In the genomic region with DNA sequence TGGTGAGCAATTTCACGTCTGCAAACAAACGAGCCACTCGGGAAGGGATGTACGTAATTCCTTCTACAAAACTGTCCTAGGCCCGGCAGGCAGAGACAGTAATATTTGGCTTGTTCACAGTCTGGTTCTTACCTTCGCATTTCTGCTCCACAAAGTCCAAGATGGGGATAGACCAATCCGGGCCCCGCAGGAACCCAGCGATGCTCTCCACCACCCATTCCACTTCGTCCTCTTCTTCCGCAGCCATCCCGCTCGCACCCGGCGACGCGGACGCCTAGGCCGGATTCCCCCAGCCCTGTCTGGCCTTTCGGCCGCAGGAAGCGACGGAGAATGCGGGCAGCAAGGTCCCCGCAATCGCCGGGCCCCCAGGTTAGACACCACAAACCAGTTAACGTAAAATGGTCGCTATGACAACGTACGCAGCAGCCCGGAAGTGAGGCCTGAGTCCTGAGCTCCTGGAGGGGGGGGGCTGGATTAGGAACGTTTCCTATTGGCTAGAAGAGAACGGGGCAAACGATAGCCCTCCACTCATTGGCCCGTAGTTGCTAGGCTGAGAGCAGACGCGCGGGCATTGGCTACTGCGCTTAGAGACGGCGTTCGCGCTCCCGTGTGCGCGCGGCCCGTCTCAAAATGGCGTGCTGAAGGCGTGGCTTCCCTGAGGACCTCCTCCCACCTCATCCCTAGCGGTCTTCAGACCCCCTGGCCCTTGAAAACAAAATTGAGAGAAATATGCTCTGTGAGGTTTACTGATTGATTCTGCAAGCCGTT, we compare ENCODE assay signal across 8 mouse cellular contexts. TPM values are rescaled to one million over a fixed set of nuclear protein-coding genes. Genes with fewer than 3 reads are reported as not detected.
DNase-seq lines count a peak whose midpoint lies in the region; ATAC-seq lines count a peak whose summit lies in the region.

Gene Cfap36, minus strand, starts transcription at position 527 of the 768 bp plus-strand sequence.

- under 1% methylated on average over 53 of the region's 53 CpGs for WGBS in forebrain, embryonic 14.5 days
- WGBS in neural tube, embryonic 15.5 days = under 1% methylated on average over 53 of the region's 53 CpGs

- peak within 1 kb of the TSS; percentile 82; the same call in 1 of the 2 replicates for H3K27ac ChIP-seq in forebrain, embryonic 14.5 days (ENCODE audit: low read depth, low read length)
- H3K27ac ChIP-seq in neural tube, embryonic 15.5 days (replicated peaks) = peak within 1 kb of the TSS; percentile 91

- no peaks in the 10 kb centered on the region for H3K27me3 ChIP-seq in forebrain, embryonic 14.5 days (replicated peaks; ENCODE audit: control insufficient read depth, insufficient read depth, low read length)
- H3K27me3 ChIP-seq in neural tube, embryonic 15.5 days (replicated peaks) = no peaks in the 10 kb centered on the region

- ATAC-seq in forebrain, embryonic 14.5 days = peak; percentile 100
- peak; percentile 100 for ATAC-seq in neural tube, embryonic 15.5 days (ENCODE audit: low FRiP score)

- intact Hi-C loops in heart, postnatal 14 days (cut with DNase I) = no loop called here

- peak within 1 kb of the TSS; percentile 77 for H3K4me3 ChIP-seq in forebrain, embryonic 14.5 days (ENCODE audit: low read depth, low read length)
- peak within 1 kb of the TSS; percentile 95 for H3K4me3 ChIP-seq in neural tube, embryonic 15.5 days (replicated peaks)

- no peaks in the 10 kb centered on the region for H3K9me3 ChIP-seq in forebrain, embryonic 14.5 days (replicated peaks; ENCODE audit: control insufficient read depth, low read length)
- no peaks in the 10 kb centered on the region for H3K9me3 ChIP-seq in neural tube, embryonic 15.5 days (replicated peaks)

- DNase-seq in ES-CJ7 (ENCODE audit: low read depth, low spot score) = peak; percentile 98
- DNase-seq in cerebellum, adult 11 months = peak; percentile 89
- DNase-seq in forebrain, embryonic 14.5 days (ENCODE audit: low spot score) = peak; percentile 100
- DNase-seq in heart, postnatal 14 days = peak; percentile 86 to 90
- DNase-seq in layer of hippocampus, adult 11-12 months (ENCODE audit: low spot score) = peak; percentile 95
- DNase-seq in lung, adult 18-20 months = peak; percentile 92 to 95
- DNase-seq in testis, postnatal 14 days (ENCODE audit: low spot score) = peak; percentile 96

- peak within 1 kb of the TSS; percentile 79 for H3K9ac ChIP-seq in forebrain, embryonic 14.5 days (ENCODE audit: low read length)
- peak within 1 kb of the TSS; percentile 82 for H3K9ac ChIP-seq in neural tube, embryonic 15.5 days (replicated peaks)

- H3K4me2 ChIP-seq in forebrain, embryonic 14.5 days (ENCODE audit: low read length) = peak within 1 kb of the TSS; percentile 69
- peak within 1 kb of the TSS; percentile 63 for H3K4me2 ChIP-seq in neural tube, embryonic 15.5 days

- peaks cover 10% of the 10 kb centered on the region; the same call in 1 of the 2 replicates for H3K4me1 ChIP-seq in forebrain, embryonic 14.5 days (ENCODE audit: control insufficient read depth, insufficient read depth, low read length)
- peaks cover 34% of the 10 kb centered on the region for H3K4me1 ChIP-seq in neural tube, embryonic 15.5 days

- peaks cover 4% of the 10 kb centered on the region for H3K36me3 ChIP-seq in forebrain, embryonic 14.5 days (ENCODE audit: control insufficient read depth, insufficient read depth, low read length)
- peaks cover 10% of the 10 kb centered on the region; the same call in 1 of the 2 replicates for H3K36me3 ChIP-seq in neural tube, embryonic 15.5 days

RNA-seq across cellular contexts. Expression of gene Cfap36, which starts in this region (rescaled TPM):
- 88.5 and 98.3 TPM in 2 replicates for polyA plus RNA-seq in forebrain, embryonic 14.5 days (2014; fragmentation: Nextera tagmentation; extraction: Ambion mirVana)
- total RNA-seq in heart, postnatal 14 days (2021) = 10 to 100 TPM; 18.5 to 19.0 TPM
- polyA plus RNA-seq in neural tube, embryonic 15.5 days (2015; fragmentation: Nextera tagmentation; extraction: Ambion mirVana) = 133 and 144 TPM in 2 replicates

Comparison
In these comparisons a context has a peak if more than half of its experiments do, and no peak if none do; other contexts are left out.
1. Peak in every context shown above with its lines: DNase-seq, ATAC-seq, H3K4me3 ChIP-seq and H3K27ac ChIP-seq.